Mouse (Mus musculus) heart, embryonic 10.5 days (tissue): ENCODE results near the gene Luc7l. TPM values are rescaled to one million over a fixed set of nuclear protein-coding genes. Genes with fewer than 3 reads are reported as not detected.

Source experiments
- DNase-seq: peaks from one replicate; pipeline ENCODE4 v3.0.0-alpha.2; 2017; ENCODE audit warnings: low spot score
- H3K27ac ChIP-seq: fragments of 300-500 bp; sonication (generic); 2 replicates; pipeline ENCODE4 v1.5.1; 2016; ENCODE audit warnings: mild to moderate bottlenecking
- H3K27me3 ChIP-seq: fragments of 300-500 bp; sonication (generic); 2 replicates; pipeline ENCODE4 v1.6.1; 2016; ENCODE audit warnings: mild to moderate bottlenecking; ENCODE audit not compliant: poor library complexity, insufficient read depth, severe bottlenecking
- H3K36me3 ChIP-seq: fragments of 300-500 bp; sonication (generic); 2 replicates; pipeline ENCODE4 v1.6.1; 2016; ENCODE audit warnings: mild to moderate bottlenecking, moderate library complexity
- H3K4me1 ChIP-seq: fragments of 300-500 bp; sonication (generic); 2 replicates; pipeline ENCODE4 v1.6.1; 2016; ENCODE audit warnings: mild to moderate bottlenecking
- H3K4me3 ChIP-seq: fragments of 300-500 bp; sonication (generic); 2 replicates; pipeline ENCODE4 v1.5.1; 2016; ENCODE audit warnings: mild to moderate bottlenecking, moderate library complexity
- H3K9me3 ChIP-seq: fragments of 300-500 bp; sonication (generic); 2 replicates; pipeline ENCODE4 v1.6.1; 2016; ENCODE audit warnings: mild to moderate bottlenecking, moderate library complexity
- WGBS: fragments of 180-500 bp; shearing (Covaris S2); methylation state at CpG from one replicate; pipeline ENCODE4 v1.1.7; 2016; 5-methylcytosine and 5-hydroxymethylcytosine counted together
- polyA plus RNA-seq: library from polyadenylated mRNA; unstranded; fragments of >200 nt; fragmentation: Nextera tagmentation; extraction: Ambion mirVana; gene quantifications from 2 replicates; pipeline ENCODE4 v1.2.1, GENCODE M21; 2016

The Luc7l gene
- polyA plus RNA-seq, 1 experiment from 2014 or later = 100 TPM

GRCm38 (mm10) chr17:26235077-26235815 is 17.4 kb upstream of the Luc7l start:
- Histone ChIP-seq H3K4me1 (peaks cover 3% of the 10 kb centered on the region; the same call in 1 of the 2 replicates), H3K4me3 (no peak overlapping the region), H3K36me3 (no peaks in the 10 kb centered on the region), H3K9me3 (no peaks in the 10 kb centered on the region), H3K27ac (no peak overlapping the region), H3K27me3 (no peaks in the 10 kb centered on the region)
- no peak for DNase-seq
- WGBS = 64% methylated on average over 13 of the region's 13 CpGs

- no peak for DNase-seq
- WGBS = 84% methylated on average over 10 of the region's 10 CpGs
Observed at GRCm38 (mm10) chr17:26237667-26238066, 15.0 kb upstream of the Luc7l start.

GRCm38 (mm10) chr17:26239551-26239950 is 13.1 kb upstream of the Luc7l start:
- Histone ChIP-seq H3K4me1 (peaks cover 19% of the 10 kb centered on the region), H3K36me3 (no peaks in the 10 kb centered on the region), H3K9me3 (no peaks in the 10 kb centered on the region), H3K27ac (no peak overlapping the region), H3K27me3 (no peaks in the 10 kb centered on the region), H3K4me3 (no peak overlapping the region)
- 70% methylated on average over 2 of the region's 2 CpGs for WGBS
- no peak for DNase-seq

More at GRCm38 (mm10) chr17:26237667-26238066, 15.0 kb upstream of the Luc7l start:
- Histone ChIP-seq H3K9me3 (no peaks in the 10 kb centered on the region), H3K27ac (no peak overlapping the region), H3K4me3 (no peak overlapping the region), H3K4me1 (peaks cover 10% of the 10 kb centered on the region; the same call in 1 of the 2 replicates), H3K36me3 (no peaks in the 10 kb centered on the region), H3K27me3 (no peaks in the 10 kb centered on the region)

DNA sequence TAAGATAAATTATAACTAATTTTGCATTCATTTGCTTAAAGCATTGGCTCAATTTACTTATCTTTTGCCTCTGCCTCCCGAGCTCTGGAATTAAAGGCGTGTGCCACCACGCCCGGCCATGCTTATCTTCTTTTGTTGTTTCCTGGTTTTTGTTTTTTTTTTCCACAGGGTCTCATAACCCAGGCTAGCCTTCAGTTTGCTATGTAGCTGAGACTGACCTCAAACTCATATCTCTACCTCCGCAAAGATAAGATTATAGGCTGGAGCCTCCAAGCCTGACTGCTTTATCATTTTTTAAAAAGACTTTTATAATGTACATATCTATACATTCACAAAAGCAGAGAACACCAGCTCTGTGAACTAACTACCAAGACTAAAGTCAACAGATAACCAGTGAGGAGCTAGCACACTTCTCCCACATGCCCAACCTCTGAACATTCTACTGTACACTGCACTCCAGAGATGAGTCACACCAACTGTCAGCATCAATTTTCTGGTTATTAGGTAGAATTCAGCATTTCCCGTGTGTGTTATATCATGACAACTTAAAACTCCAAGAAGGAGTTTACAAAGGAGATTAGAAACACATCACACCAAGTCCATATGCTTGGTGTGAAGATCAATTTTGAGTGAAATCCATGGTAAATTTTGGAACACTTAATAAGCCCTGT is 12.4 kb upstream of the Luc7l start:
- Histone ChIP-seq H3K27me3 (no peaks in the 10 kb centered on the region), H3K9me3 (no peaks in the 10 kb centered on the region), H3K4me3 (no peak overlapping the region), H3K36me3 (no peaks in the 10 kb centered on the region), H3K4me1 (peaks cover 16% of the 10 kb centered on the region), H3K27ac (no peak overlapping the region)
- WGBS = 50% methylated on average over 6 of the region's 6 CpGs
- DNase-seq = no peak

- DNase-seq = no peak
- Histone ChIP-seq H3K4me1 (peaks cover 16% of the 10 kb centered on the region), H3K9me3 (no peaks in the 10 kb centered on the region), H3K4me3 (no peak overlapping the region), H3K36me3 (no peaks in the 10 kb centered on the region), H3K27ac (no peak overlapping the region), H3K27me3 (no peaks in the 10 kb centered on the region)
- whole genome bisulfite sequencing = 66% methylated on average over 6 of the region's 6 CpGs
Observed at GRCm38 (mm10) chr17:26240990-26241389, 11.7 kb upstream of the Luc7l start.

DNA sequence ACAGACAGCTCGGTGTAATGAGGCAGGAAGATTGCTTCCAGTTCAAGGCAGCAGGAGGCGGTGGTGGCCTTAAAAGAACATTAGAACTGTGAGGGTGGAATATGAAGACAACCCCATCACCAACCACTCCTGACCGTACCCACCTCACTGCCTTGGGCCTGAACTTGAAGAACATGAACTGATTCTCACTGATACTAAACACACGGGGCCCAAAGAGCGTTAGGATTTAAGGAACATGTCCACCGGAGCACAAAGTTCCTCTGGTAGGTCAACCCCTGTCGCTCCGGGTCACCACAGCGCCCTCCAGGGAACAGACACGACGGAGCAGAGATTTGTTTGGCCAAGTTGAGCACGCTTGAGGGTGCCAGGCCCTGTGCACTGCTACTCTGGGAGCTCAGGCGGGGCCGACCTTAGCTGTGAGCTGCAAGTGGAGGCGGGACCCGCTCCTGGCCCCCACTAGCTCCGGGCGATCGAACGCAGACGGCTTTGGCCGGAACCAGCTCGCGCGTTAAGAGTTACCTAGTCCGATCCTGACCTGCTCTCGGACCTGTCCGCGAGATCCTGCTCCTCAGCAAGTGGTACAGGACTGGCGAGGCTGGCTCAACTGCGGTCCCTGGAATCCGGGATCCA is 9.1 kb upstream of the Luc7l start:
- peak overlapping the region; percentile 86 for H3K27ac ChIP-seq

GRCm38 (mm10) chr17:26244101-26244841 is 8.4 kb upstream of the Luc7l start, which contains the start of gene Fam234a:
Fam234a (minus strand) TSS chr17:26244242.
- no peaks in the 10 kb centered on the region for H3K36me3 ChIP-seq
- WGBS = 6% methylated on average over 33 of the region's 33 CpGs
- peak within 1 kb of the TSS; percentile 86 for H3K27ac ChIP-seq
- H3K9me3 ChIP-seq = no peaks in the 10 kb centered on the region
- peak within 1 kb of the TSS; percentile 81 for H3K4me3 ChIP-seq
- DNase-seq = peak; percentile 99
- H3K4me1 ChIP-seq = peaks cover 16% of the 10 kb centered on the region
- H3K27me3 ChIP-seq = no peaks in the 10 kb centered on the region

More for the DNA sequence above, 9.1 kb upstream of the Luc7l start:
- H3K4me1 ChIP-seq = peaks cover 16% of the 10 kb centered on the region
- H3K27me3 ChIP-seq = no peaks in the 10 kb centered on the region
- no peaks in the 10 kb centered on the region for H3K9me3 ChIP-seq
- DNase-seq = no peak
- H3K36me3 ChIP-seq = no peaks in the 10 kb centered on the region
- peak overlapping the region; percentile 81 for H3K4me3 ChIP-seq
- WGBS = 1% methylated on average over 32 of the region's 32 CpGs

- H3K27ac ChIP-seq = peak overlapping the region; percentile 100
- H3K27me3 ChIP-seq = no peaks in the 10 kb centered on the region
- H3K36me3 ChIP-seq = peaks cover 19% of the 10 kb centered on the region
- H3K9me3 ChIP-seq = no peaks in the 10 kb centered on the region
- WGBS = 49% methylated on average over 4 of the region's 4 CpGs
- DNase-seq = no peak
- H3K4me3 ChIP-seq = peak overlapping the region; percentile 99
- peaks cover 4% of the 10 kb centered on the region; the same call in 1 of the 2 replicates for H3K4me1 ChIP-seq
Observed at GRCm38 (mm10) chr17:26251886-26252538, 684 bp upstream of the Luc7l start.

DNA sequence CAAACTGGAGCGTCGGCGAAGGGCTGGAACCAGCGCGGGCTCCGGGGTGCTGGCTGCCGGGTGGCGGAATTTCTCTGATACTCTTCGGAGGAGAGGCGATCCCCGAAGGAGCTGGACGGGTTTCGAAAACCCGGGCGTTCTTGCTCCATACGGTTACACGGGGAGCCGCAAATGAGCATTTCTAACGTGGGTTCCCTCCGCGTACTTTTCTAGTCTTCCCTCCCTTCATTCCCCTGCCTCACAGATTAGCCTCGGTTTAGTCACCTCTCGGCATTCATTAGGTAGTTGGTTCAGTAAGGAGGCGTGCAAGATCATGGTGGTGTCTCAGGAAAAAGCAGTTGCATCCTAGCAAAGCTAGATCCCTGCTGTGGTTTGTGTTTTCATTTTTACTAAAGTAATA is 703 bp downstream of the Luc7l start:
- no peak for DNase-seq
- peaks cover 33% of the 10 kb centered on the region for H3K36me3 ChIP-seq
- H3K27me3 ChIP-seq = no peaks in the 10 kb centered on the region
- H3K27ac ChIP-seq = peak overlapping the region; percentile 100
- H3K4me1 ChIP-seq = peaks cover 4% of the 10 kb centered on the region; the same call in 1 of the 2 replicates
- H3K9me3 ChIP-seq = no peaks in the 10 kb centered on the region
- WGBS = 1% methylated on average over 24 of the region's 24 CpGs
- H3K4me3 ChIP-seq = peak overlapping the region; percentile 99

DNA sequence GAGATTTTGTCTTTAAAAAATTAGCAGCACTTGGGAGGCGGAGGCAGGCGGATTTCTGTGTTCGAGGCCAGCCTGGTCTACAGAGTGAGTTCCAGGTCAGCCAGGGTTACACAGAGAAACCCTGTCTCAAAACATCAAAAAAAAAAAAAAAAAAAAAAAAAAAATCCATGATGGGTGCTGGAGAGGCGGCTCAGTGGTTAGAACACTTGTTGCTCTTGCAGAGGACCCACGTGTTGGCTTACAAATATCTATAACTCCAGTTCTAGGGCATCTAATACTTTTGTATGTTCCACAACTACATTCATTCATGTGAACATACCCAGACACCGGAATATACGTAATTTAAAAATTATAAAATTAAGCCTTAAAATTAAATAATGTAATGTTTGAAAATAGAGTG is 2.6 kb downstream of the Luc7l start:
- Histone ChIP-seq H3K4me1 (peaks cover 4% of the 10 kb centered on the region; the same call in 1 of the 2 replicates), H3K27me3 (no peaks in the 10 kb centered on the region), H3K9me3 (no peaks in the 10 kb centered on the region), H3K27ac (no peak overlapping the region), H3K36me3 (peaks cover 52% of the 10 kb centered on the region), H3K4me3 (no peak overlapping the region)
- 95% methylated on average over 7 of the region's 7 CpGs for WGBS
- DNase-seq = no peak

DNA sequence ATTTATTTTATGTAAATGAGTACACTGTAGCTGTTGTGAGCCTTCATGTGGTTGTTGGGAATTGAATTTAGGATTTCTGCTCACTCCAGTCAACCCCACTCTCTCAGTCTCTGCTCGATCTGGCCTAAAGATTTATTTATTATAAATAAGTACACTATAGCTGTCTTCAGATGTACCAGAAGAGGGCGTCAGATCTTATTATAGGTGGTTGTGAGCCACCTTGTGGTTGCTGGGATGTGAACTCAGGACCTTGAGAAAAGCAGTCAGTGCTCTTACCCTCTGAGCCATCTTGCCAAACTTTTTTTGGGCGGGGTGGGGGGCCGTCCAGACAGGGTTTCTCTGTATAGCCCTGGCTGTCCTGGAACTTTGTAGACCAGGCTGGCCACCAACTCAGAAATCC is 9.1 kb downstream of the Luc7l start:
- no peak overlapping the region for H3K4me3 ChIP-seq
- H3K27ac ChIP-seq = no peak overlapping the region
- H3K27me3 ChIP-seq = no peaks in the 10 kb centered on the region
- H3K36me3 ChIP-seq = peaks cover 98% of the 10 kb centered on the region
- H3K4me1 ChIP-seq = no peaks in the 10 kb centered on the region
- no peak for DNase-seq
- 89% methylated on average over 4 of the region's 4 CpGs for WGBS
- no peaks in the 10 kb centered on the region for H3K9me3 ChIP-seq

- Histone ChIP-seq H3K27ac (no peak overlapping the region), H3K9me3 (no peaks in the 10 kb centered on the region), H3K36me3 (peaks cover 98% of the 10 kb centered on the region), H3K27me3 (no peaks in the 10 kb centered on the region), H3K4me3 (no peak overlapping the region), H3K4me1 (no peaks in the 10 kb centered on the region)
- DNase-seq = no peak
- WGBS = 94% methylated on average over 3 of the region's 3 CpGs
Observed at GRCm38 (mm10) chr17:26262384-26262783, 9.7 kb downstream of the Luc7l start.
